Comparison of ENCODE assay signal across 5 mouse cellular contexts in the genomic region with DNA sequence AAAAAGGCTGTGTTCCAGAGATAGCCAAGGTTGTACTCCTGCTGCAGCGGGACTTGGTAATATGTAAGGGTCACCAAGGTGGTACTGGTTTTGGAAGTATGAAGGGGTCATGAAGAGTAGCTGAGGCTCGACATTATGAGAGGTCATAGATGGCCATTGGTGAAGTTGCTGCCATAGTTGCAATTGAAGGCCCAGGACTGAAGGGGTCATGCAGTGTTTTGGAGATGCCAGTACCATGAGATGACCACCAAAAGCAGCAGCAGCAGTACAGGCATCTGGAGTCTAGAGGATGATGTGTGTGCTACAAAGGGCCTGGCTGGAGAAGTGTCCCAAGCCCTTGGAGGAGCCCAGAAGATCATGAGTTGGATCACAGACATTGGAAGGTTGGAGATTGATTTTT.
DNase-seq lines count a peak whose midpoint lies in the region; TF ChIP-seq lines count a peak whose summit lies in the region.
"Not testable (repeated sequence)": the region's sequence is repeated elsewhere in the genome, so short reads cannot be mapped to it uniquely, and the experiment has no call there.

No protein-coding gene starts in this region.

- not testable (repeated sequence) for TF ChIP-seq CTCF in heart, adult 2 months (IDR thresholded peaks at IDR 0.05); kidney, adult 2 months (conservative IDR thresholded peaks at IDR 0.05; ENCODE audit: insufficient read depth, insufficient read length, low read depth, low read length)

- H3K4me3 ChIP-seq in heart, adult 2 months; kidney, adult 2 months (ENCODE audit: insufficient read depth, low read depth, low read length): not testable (repeated sequence)

- TF ChIP-seq EP300 in heart, adult 2 months (IDR thresholded peaks at IDR 0.05; ENCODE audit: insufficient read depth, low read depth, low read length) = not testable (repeated sequence)

- not testable (repeated sequence) for TF ChIP-seq POLR2A in heart, adult 2 months (IDR thresholded peaks at IDR 0.05; ENCODE audit: insufficient read depth, low read depth, low read length); kidney, adult 2 months (IDR thresholded peaks at IDR 0.05; ENCODE audit: low read depth, low read length)

- peak; percentile 92 for DNase-seq in heart, adult 11 months
- DNase-seq in heart, adult 2 months = peak; percentile 9 to 21
- DNase-seq in heart, postnatal 25 days (ENCODE audit: low spot score) = peak; percentile 1
- DNase-seq in kidney, adult 2 months = peak; percentile 14
- DNase-seq in lung, postnatal 25 days (ENCODE audit: low spot score) = peak; percentile 1

- H3K4me1 ChIP-seq in heart, adult 2 months (ENCODE audit: control insufficient read depth, insufficient read depth, low read length); kidney, adult 2 months (ENCODE audit: control insufficient read depth, insufficient read depth, low read length): not testable (repeated sequence)

- intact Hi-C loops in heart, adult 2 months (cut with DNase I); heart, postnatal 25 days (cut with DNase I): not testable (repeated sequence)

- not testable (repeated sequence) for H3K27ac ChIP-seq in heart, adult 2 months; kidney, adult 2 months (ENCODE audit: insufficient read depth, low read depth, low read length)

- H3K36me3 ChIP-seq in heart, adult 2 months (ENCODE audit: control insufficient read depth, insufficient read depth, low read length); kidney, adult 2 months (ENCODE audit: control insufficient read depth, insufficient read depth, low read length): not testable (repeated sequence)

- not testable (repeated sequence) for H3K79me2 ChIP-seq in heart, adult 2 months (replicated peaks; ENCODE audit: control insufficient read depth, insufficient read depth, low read length)

- not testable (repeated sequence) for H3K27me3 ChIP-seq in heart, adult 2 months (ENCODE audit: control insufficient read depth, insufficient read depth, low read length); kidney, adult 2 months (replicated peaks; ENCODE audit: control insufficient read depth, insufficient read depth, low read length)

- H3K9ac ChIP-seq in heart, adult 2 months (ENCODE audit: low read depth, low read length) = not testable (repeated sequence)

- WGBS in heart, adult 2 months = 46% methylated on average over 2 of the region's 2 CpGs
- WGBS in kidney, adult 2 months = 75% methylated on average over 2 of the region's 2 CpGs

Comparison
In these comparisons a context has a peak if more than half of its experiments do, and no peak if none do; other contexts are left out.
1. DNase-seq: peak in every context shown above with its lines; median percentile 92 in heart, adult 11 months; 15 in heart, adult 2 months; 14 in kidney, adult 2 months; 1 in heart, postnatal 25 days; 1 in lung, postnatal 25 days.